Mouse (Mus musculus) cerebellum, adult 11-12 months (tissue): ENCODE measurements around the gene Kdm4d.
"Not testable (repeated sequence)": the region's sequence is repeated elsewhere in the genome, so short reads cannot be mapped to it uniquely, and the experiment has no call there.

Source experiments
- DNase-seq: peaks from one replicate; pipeline ENCODE4 v3.0.0; 2022

Kdm4d gene

GRCm38 (mm10) chr9:14447086-14447485, 53.2 kb downstream of the Kdm4d start:
- not testable (repeated sequence) for DNase-seq

- no peak for DNase-seq
These were observed 59.9 kb downstream of the Kdm4d start for GRCm38 (mm10) chr9:14440347-14440746.

GRCm38 (mm10) chr9:14433252-14433939, 66.9 kb downstream of the Kdm4d start:
- DNase-seq = no peak
